Mouse (Mus musculus) ES-Bruce4 (cell line): Measurements from ENCODE around the gene Ica1. TPM values are rescaled to one million over a fixed set of nuclear protein-coding genes. Genes with fewer than 3 reads are reported as not detected.

Source experiments
- H3K27ac ChIP-seq: 2 replicates; pipeline ENCODE4 v1.5.1; 2012; ENCODE audit warnings: low read length, inconsistent platforms; ENCODE audit not compliant: insufficient read depth
- H3K27me3 ChIP-seq: 2 replicates; pipeline ENCODE4 v1.6.1; 2012; ENCODE audit warnings: mild to moderate bottlenecking, low read length, inconsistent platforms; ENCODE audit not compliant: control insufficient read depth, poor library complexity, insufficient read depth, severe bottlenecking
- H3K36me3 ChIP-seq: 2 replicates; pipeline ENCODE4 v1.6.1; 2012; ENCODE audit warnings: inconsistent platforms, mild to moderate bottlenecking, low read length, moderate library complexity; ENCODE audit not compliant: control insufficient read depth, poor library complexity, insufficient read depth, severe bottlenecking
- H3K4me1 ChIP-seq: one replicate; pipeline ENCODE4 v1.8.1; 2011; ENCODE audit warnings: low read length; ENCODE audit not compliant: control insufficient read depth, insufficient read depth
- H3K4me3 ChIP-seq: 2 replicates; pipeline ENCODE4 v1.5.1; 2011; ENCODE audit warnings: low read depth, mild to moderate bottlenecking, low read length
- H3K9ac ChIP-seq: 2 replicates; pipeline ENCODE4 v1.6.1; 2012; ENCODE audit warnings: low read depth, mild to moderate bottlenecking, inconsistent platforms; ENCODE audit not compliant: poor library complexity, severe bottlenecking
- H3K9me3 ChIP-seq: replicated peaks from 2 replicates; pipeline ENCODE4 v1.6.1; 2012; ENCODE audit warnings: mild to moderate bottlenecking, low read length, inconsistent platforms; ENCODE audit not compliant: control insufficient read depth, poor library complexity, insufficient read depth, severe bottlenecking
- CTCF ChIP-seq: IDR thresholded peaks from one replicate; pipeline ENCODE4 v1.8.1; 2011; ENCODE audit warnings: low read depth, low read length
- EP300 ChIP-seq: IDR thresholded peaks from 2 replicates; pipeline ENCODE4 v1.6.1; 2011; ENCODE audit warnings: low read depth, low read length; ENCODE audit not compliant: insufficient read depth
- POLR2A ChIP-seq: IDR thresholded peaks from one replicate; pipeline ENCODE4 v1.8.1; 2011; ENCODE audit warnings: low read length; ENCODE audit not compliant: insufficient read depth
- polyA plus RNA-seq: library from polyadenylated mRNA; stranded (reverse); fragments of >200 nt; gene quantifications from 2 replicates; pipeline ENCODE4 v1.2.4, GENCODE M21; 2011; ENCODE audit warnings: low read depth; ENCODE audit not compliant: missing spikeins, insufficient read depth, insufficient read length

Ica1 gene
- polyA plus RNA-seq, 1 experiment: 11.0 TPM

DNA sequence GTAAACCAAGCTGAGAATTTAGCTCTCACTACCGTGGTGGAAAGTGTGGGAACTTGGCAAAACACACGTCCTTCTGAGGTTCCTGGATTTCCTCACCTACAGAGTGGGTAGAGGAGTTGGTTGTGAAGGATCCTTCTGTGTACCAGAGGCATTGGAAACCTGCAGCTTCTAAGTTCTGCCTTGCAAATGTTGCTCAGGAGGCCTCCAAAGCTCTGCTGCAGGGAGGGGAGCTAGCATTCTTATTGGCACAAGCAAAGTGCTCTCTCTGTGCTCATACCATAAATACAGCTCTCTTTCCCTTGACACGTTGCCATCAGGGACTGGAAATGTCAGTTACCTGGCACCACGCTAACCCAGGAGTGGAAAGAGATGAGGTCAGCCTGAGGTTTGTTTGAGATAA lies 139.4 kb downstream of the Ica1 start:
- no peak for TF ChIP-seq CTCF
- TF ChIP-seq POLR2A: no peak
- TF ChIP-seq EP300: no peak
- no peaks in the 10 kb centered on the region for H3K27me3 ChIP-seq

GRCm38 (mm10) chr6:8638122-8638521 lies 140.2 kb downstream of the Ica1 start:
- TF ChIP-seq EP300 (no peak), POLR2A (no peak)
- no peak overlapping the region for H3K27ac ChIP-seq
- no peaks in the 10 kb centered on the region for H3K4me1 ChIP-seq
- no peaks in the 10 kb centered on the region for H3K27me3 ChIP-seq
- H3K9me3 ChIP-seq: no peaks in the 10 kb centered on the region
- no peak overlapping the region for H3K4me3 ChIP-seq
- no peak overlapping the region for H3K9ac ChIP-seq
- H3K36me3 ChIP-seq: no peaks in the 10 kb centered on the region

More for the DNA sequence above, 139.4 kb downstream of the Ica1 start:
- no peaks in the 10 kb centered on the region for H3K4me1 ChIP-seq
- no peak overlapping the region for H3K27ac ChIP-seq
- H3K9me3 ChIP-seq: no peaks in the 10 kb centered on the region
- H3K9ac ChIP-seq: no peak overlapping the region
- H3K36me3 ChIP-seq: no peaks in the 10 kb centered on the region
- no peak overlapping the region for H3K4me3 ChIP-seq

GRCm38 (mm10) chr6:8632701-8633100 lies 145.6 kb downstream of the Ica1 start:
- H3K27me3 ChIP-seq: no peaks in the 10 kb centered on the region
- H3K27ac ChIP-seq: no peak overlapping the region
- H3K4me3 ChIP-seq: no peak overlapping the region
- H3K9ac ChIP-seq: no peak overlapping the region
- no peaks in the 10 kb centered on the region for H3K36me3 ChIP-seq
- H3K9me3 ChIP-seq: no peaks in the 10 kb centered on the region
- H3K4me1 ChIP-seq: no peaks in the 10 kb centered on the region
- TF ChIP-seq POLR2A: no peak
- no peak for TF ChIP-seq EP300
- no peak for TF ChIP-seq CTCF

DNA sequence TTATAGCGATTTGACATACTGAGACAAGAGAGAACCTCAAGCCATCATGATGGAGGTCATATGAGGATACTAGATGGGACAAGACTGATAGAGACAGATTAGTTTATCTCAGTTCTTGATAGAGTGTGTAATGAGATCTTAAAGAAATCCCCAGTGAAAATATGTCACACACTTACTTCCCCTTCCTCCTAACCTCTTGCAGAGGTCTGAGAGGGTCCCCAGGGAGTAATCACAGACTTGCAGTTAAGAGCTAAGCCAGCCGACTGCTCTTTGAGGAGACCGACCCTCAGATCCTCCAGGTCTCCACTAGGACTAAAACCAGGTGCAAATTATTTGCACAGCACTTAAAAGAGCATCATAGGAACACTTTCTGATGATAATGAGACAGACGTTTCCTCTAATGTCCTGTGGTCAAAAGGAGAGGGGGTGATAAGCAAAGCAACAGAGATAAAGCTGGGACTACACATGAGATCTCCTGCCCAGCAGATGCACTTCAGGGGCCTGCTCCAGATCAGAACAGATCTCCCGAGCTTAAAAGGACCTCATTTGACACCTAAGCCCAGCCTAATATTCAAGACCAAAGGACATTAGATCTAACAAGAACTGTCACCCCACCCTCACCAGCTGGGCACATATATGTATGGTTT lies 146.2 kb downstream of the Ica1 start:
- Histone ChIP-seq H3K4me1 (no peaks in the 10 kb centered on the region), H3K27me3 (no peaks in the 10 kb centered on the region), H3K36me3 (no peaks in the 10 kb centered on the region), H3K27ac (no peak overlapping the region), H3K9ac (no peak overlapping the region), H3K4me3 (no peak overlapping the region), H3K9me3 (no peaks in the 10 kb centered on the region)
- no peak for TF ChIP-seq POLR2A
- no peak for TF ChIP-seq CTCF
- no peak for TF ChIP-seq EP300

DNA sequence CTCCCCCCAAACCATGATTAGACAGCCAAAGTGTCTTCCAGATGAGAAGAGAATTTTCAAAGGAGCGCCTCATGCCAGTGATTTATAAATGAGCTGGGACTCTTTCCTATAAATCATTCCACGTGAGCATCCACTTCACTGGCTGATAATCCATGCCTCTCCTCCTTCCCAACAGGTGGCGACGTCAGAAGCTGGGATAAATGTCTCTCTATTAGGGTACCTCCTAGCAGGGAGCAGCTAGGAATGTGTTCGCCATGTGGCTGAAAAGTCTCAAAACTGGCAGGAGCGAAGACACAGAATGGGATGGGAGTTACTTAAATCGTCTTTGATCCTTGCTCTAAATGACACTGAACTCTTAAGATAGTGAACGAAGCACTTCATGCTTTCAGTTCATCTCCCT lies 146.9 kb downstream of the Ica1 start:
- H3K9me3 ChIP-seq: no peaks in the 10 kb centered on the region
- no peaks in the 10 kb centered on the region for H3K36me3 ChIP-seq
- H3K9ac ChIP-seq: no peak overlapping the region
- H3K4me3 ChIP-seq: no peak overlapping the region
- no peak for TF ChIP-seq POLR2A
- no peak for TF ChIP-seq CTCF
- no peak for TF ChIP-seq EP300
- H3K27ac ChIP-seq: no peak overlapping the region
- H3K4me1 ChIP-seq: no peaks in the 10 kb centered on the region
- no peaks in the 10 kb centered on the region for H3K27me3 ChIP-seq

GRCm38 (mm10) chr6:8630531-8630930 lies 147.8 kb downstream of the Ica1 start:
- no peak overlapping the region for H3K9ac ChIP-seq
- H3K9me3 ChIP-seq: no peaks in the 10 kb centered on the region
- H3K36me3 ChIP-seq: no peaks in the 10 kb centered on the region
- TF ChIP-seq POLR2A: no peak
- no peak for TF ChIP-seq EP300
- no peak for TF ChIP-seq CTCF
- H3K27me3 ChIP-seq: no peaks in the 10 kb centered on the region
- H3K4me1 ChIP-seq: no peaks in the 10 kb centered on the region
- H3K4me3 ChIP-seq: no peak overlapping the region
- H3K27ac ChIP-seq: no peak overlapping the region
